ENCODE assay signal across 9 mouse cellular contexts in genomic region chr11:88276534-88277308, GRCm38 (mm10). TPM values are rescaled to one million over a fixed set of nuclear protein-coding genes. Genes with fewer than 3 reads are reported as not detected.
DNase-seq lines count a peak whose midpoint lies in the region; ATAC-seq lines count a peak whose summit lies in the region.
"Had no signal": no experiment of that assay in that cellular context is flagged by ENCODE, and none has a peak within 500 bp of the region (broad histone marks: within the 10 kb centered on the region; RNA-seq: fewer than 3 reads in every experiment).

No protein-coding gene starts in this region.

- H3K27me3 ChIP-seq in embryonic facial prominence, embryonic 13.5 days, result no peaks in the 10 kb centered on the region
- no peaks in the 10 kb centered on the region for H3K27me3 ChIP-seq in hindbrain, embryonic 15.5 days
- no peaks in the 10 kb centered on the region for H3K27me3 ChIP-seq in midbrain, embryonic 12.5 days

- no peak for ATAC-seq in embryonic facial prominence, embryonic 13.5 days (ENCODE audit: insufficient number of reproducible peaks, insufficient read depth, low FRiP score, low TSS enrichment, low read depth)
- ATAC-seq in hindbrain, embryonic 15.5 days (ENCODE audit: low FRiP score, low read depth), result peak; percentile 44
- ATAC-seq in midbrain, embryonic 12.5 days (ENCODE audit: low FRiP score, low read depth), result no peak
- no peak for ATAC-seq in monocyte, adult 5-6 weeks (replicated peaks; ENCODE audit: insufficient number of reproducible peaks, low FRiP score, low TSS enrichment, poor library complexity, severe bottlenecking)

- H3K4me3 ChIP-seq in embryonic facial prominence, embryonic 13.5 days, result no peak overlapping the region
- H3K4me3 ChIP-seq in hindbrain, embryonic 15.5 days, result no peak overlapping the region
- no peak overlapping the region for H3K4me3 ChIP-seq in midbrain, embryonic 12.5 days

- 0 out of 2 replicates have a peak overlapping the region, but pooled peaks have one; percentile 16 for H3K27ac ChIP-seq in embryonic facial prominence, embryonic 13.5 days
- peak overlapping the region; percentile 83 for H3K27ac ChIP-seq in hindbrain, embryonic 15.5 days (replicated peaks)
- H3K27ac ChIP-seq in midbrain, embryonic 12.5 days (replicated peaks), result peak overlapping the region; percentile 93

- no peaks in the 10 kb centered on the region for H3K36me3 ChIP-seq in embryonic facial prominence, embryonic 13.5 days
- no peaks in the 10 kb centered on the region for H3K36me3 ChIP-seq in hindbrain, embryonic 15.5 days
- no peaks in the 10 kb centered on the region for H3K36me3 ChIP-seq in midbrain, embryonic 12.5 days

- H3K4me1 ChIP-seq in embryonic facial prominence, embryonic 13.5 days, result peaks cover 32% of the 10 kb centered on the region
- peaks cover 60% of the 10 kb centered on the region for H3K4me1 ChIP-seq in hindbrain, embryonic 15.5 days (replicated peaks)
- H3K4me1 ChIP-seq in midbrain, embryonic 12.5 days, result peaks cover 63% of the 10 kb centered on the region

- no peaks in the 10 kb centered on the region for H3K9me3 ChIP-seq in embryonic facial prominence, embryonic 13.5 days
- H3K9me3 ChIP-seq in hindbrain, embryonic 15.5 days, result no peaks in the 10 kb centered on the region
- H3K9me3 ChIP-seq in midbrain, embryonic 12.5 days, result no peaks in the 10 kb centered on the region

- H3K9ac ChIP-seq in embryonic facial prominence, embryonic 13.5 days, result no peak overlapping the region
- no peak overlapping the region for H3K9ac ChIP-seq in hindbrain, embryonic 15.5 days
- H3K9ac ChIP-seq in midbrain, embryonic 12.5 days (replicated peaks), result no peak overlapping the region

- DNase-seq in embryo, embryonic 11 days, result peak; percentile 39
- no peak for DNase-seq in embryo, embryonic 9.5 days (ENCODE audit: extremely low spot score)
- peak; percentile 79 for DNase-seq in Muller cell, postnatal 12 days (ENCODE audit: inconsistent ontology term)
- no peak for DNase-seq in spleen, postnatal 14 days (ENCODE audit: low spot score in 2 of 2)

- 47% methylated on average over 19 of the region's 19 CpGs for WGBS in embryonic facial prominence, embryonic 13.5 days
- 16% methylated on average over 19 of the region's 19 CpGs for WGBS in hindbrain, embryonic 15.5 days
- WGBS in midbrain, embryonic 12.5 days, result 34% methylated on average over 19 of the region's 19 CpGs

- no peak overlapping the region for H3K4me2 ChIP-seq in embryonic facial prominence, embryonic 13.5 days
- no peak overlapping the region for H3K4me2 ChIP-seq in hindbrain, embryonic 15.5 days
- no peak overlapping the region for H3K4me2 ChIP-seq in midbrain, embryonic 12.5 days (replicated peaks)

RNA-seq across cellular contexts. Expression of gene Ccdc182, which starts 17.1 kb away (rescaled TPM):
- 0.22 and 0.39 TPM in 2 replicates for polyA plus RNA-seq in embryonic facial prominence, embryonic 13.5 days (2015; fragmentation: Nextera tagmentation; extraction: Ambion mirVana)
- 0.17 and 0.29 TPM in 2 replicates for polyA plus RNA-seq in hindbrain, embryonic 15.5 days (2015; fragmentation: Nextera tagmentation; extraction: Ambion mirVana)
- polyA plus RNA-seq in midbrain, embryonic 12.5 days (2016; fragmentation: Nextera tagmentation; extraction: Ambion mirVana), result 5.0 and 5.7 TPM in 2 replicates
- not detected in 3 replicates for total RNA-seq in monocyte, adult 5-6 weeks (2017)
- total RNA-seq: layer of hippocampus, postnatal 10 days had no signal

Comparison
In these comparisons a context has a peak if more than half of its experiments do, and no peak if none do; other contexts are left out.
1. DNase-seq: peak in embryo, embryonic 11 days (single experiment) and Muller cell, postnatal 12 days (single experiment); none in embryo, embryonic 9.5 days (single experiment) and spleen, postnatal 14 days (0 of 2).
2. H3K27ac ChIP-seq: peak in every context shown above with its lines; median percentile 93 in midbrain, embryonic 12.5 days; 83 in hindbrain, embryonic 15.5 days; 16 in embryonic facial prominence, embryonic 13.5 days.